Mouse (Mus musculus) embryo, embryonic 11.5 days (tissue): ENCODE data around the gene Gpr15.

Source experiments
- DNase-seq: peaks from one replicate; pipeline ENCODE4 v3.0.0-alpha.2; 2012; ENCODE audit warnings: low read depth, low spot score

Gpr15 gene

DNA sequence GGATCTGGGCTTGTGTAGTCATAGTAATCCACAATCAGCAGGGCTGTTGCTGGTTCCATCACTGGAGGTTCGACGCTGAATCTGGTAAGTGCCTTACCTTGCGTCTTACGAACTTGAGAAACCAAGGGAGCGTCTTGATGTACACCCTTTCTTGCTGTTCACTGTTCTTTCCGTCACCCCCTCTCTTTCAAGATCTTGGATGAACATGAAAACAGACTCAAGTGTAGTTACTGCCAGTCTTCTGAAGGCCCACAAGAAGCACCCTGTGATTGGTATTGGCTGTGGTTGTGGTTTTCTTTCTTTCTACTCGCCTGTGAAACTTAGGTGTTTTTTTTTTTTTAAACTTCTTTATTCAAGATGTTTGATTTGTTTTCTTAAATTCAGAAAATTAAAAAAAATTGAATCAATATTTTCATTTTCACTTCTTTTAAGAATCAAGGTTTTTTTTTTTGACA is at the start of gene Gpr15:
Gene Gpr15, minus strand, starts transcription at position 405 of the 455 bp plus-strand sequence.
- DNase-seq: no peak

DNA sequence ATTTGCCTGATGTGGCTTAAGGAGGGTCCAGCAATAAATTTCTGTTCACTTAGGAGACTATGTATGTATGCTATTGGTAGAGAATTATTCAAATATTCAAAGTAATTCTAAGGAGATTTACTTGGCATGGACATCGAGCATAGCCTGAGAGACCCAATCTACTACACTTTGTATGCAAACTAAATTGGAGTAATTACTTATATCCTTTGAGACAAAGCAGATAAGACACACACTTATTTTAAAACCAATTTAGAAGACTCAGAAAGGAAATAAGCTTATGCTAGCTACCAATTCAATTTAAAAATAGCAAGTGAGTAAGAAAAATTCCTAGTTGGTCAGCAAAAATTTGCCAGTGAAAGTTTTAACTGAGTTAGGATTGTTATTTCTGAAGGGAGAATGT is 44.2 kb upstream of the Gpr15 start, which contains the start of gene Olfr172:
Gene Olfr172, minus strand, starts transcription at position 101 of the 400 bp plus-strand sequence.
- no peak for DNase-seq

DNA sequence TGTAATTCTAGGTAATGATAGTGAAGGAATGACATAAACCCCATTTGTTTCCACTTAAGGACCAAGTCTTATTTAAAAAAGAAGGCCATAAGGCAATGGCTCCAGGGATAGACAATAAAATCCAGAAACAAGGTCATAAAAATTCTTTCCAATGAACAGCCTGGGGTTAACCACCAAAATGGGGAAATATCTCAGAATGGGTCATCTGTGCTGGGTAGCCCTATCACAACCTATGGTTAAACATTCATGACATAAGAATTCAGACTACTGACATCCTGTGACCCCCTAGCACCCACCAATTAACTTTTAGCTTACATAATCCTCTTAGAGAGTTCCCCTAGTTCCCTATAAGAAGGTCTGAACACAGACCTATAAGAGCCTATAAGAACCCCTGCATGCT is 37.3 kb upstream of the Gpr15 start:
- DNase-seq: no peak

GRCm38 (mm10) chr16:58751314-58751713 is 32.4 kb upstream of the Gpr15 start:
- DNase-seq: no peak

DNA sequence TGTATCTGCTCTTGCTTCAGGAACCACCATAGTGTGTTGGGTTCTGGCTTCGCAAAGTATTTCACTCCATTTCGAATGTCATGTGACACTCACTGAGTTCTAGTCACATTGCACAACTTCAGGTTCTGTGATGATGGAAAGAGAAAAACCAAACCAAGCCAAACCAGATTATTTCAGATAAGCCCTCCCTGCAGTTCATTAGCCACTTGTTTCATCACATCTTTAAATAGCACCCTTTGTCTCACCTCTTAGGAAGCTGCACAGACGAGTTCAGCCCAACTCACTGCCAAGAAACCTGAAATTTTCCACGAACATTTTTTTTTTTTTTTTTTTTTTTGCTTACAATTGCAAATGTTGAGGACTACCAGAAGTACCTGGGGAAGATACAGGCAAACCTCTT is 27.8 kb upstream of the Gpr15 start:
- no peak for DNase-seq

GRCm38 (mm10) chr16:58740751-58741150 is 21.9 kb upstream of the Gpr15 start:
- no peak for DNase-seq

DNA sequence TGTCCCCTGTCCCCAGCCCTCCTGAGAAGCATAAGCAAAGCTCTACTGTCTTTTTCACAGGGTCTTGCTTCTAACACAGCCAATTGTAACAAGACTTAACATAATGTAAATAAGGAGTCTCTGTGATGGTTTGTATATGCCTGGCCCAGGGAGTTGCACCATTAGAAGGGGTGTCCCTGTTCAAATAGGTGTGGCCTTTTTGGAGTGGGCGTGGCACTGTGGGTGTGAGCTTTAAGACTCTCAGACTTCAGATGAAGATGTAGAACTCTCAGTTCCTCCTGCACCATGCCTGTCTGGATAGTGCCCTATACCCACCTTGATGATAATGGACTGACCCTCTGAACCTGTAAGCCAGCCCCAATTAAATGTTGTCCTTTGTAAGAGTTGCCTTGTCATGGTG is 19.9 kb upstream of the Gpr15 start:
- no peak for DNase-seq

DNA sequence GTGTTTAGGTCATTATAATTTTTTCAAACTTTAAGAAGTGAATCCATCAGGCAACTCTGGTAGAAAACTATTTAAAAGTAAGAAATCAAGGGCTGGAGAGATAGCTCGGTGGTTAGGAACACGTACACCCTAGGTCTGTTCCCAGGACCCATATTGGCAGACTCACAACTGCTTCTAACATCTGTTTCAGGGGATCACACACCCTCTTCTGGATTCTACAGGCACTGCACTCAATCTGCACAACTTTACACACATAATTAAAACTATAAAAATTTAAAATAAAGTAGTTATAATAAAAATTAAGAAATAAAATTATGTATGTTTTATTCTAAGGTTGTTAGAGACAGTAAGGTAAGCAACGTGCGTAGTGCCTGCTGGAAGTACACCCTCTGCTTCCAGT is 19.3 kb upstream of the Gpr15 start:
- no peak for DNase-seq

- DNase-seq: no peak
These were observed 9.4 kb upstream of the Gpr15 start for GRCm38 (mm10) chr16:58728176-58728671.

- DNase-seq: peak; percentile 93
These were observed 8.7 kb upstream of the Gpr15 start, which contains the start of gene Cldnd1 for GRCm38 (mm10) chr16:58727477-58728131. Gene Cldnd1 (plus strand): TSS chr16:58727910.

DNA sequence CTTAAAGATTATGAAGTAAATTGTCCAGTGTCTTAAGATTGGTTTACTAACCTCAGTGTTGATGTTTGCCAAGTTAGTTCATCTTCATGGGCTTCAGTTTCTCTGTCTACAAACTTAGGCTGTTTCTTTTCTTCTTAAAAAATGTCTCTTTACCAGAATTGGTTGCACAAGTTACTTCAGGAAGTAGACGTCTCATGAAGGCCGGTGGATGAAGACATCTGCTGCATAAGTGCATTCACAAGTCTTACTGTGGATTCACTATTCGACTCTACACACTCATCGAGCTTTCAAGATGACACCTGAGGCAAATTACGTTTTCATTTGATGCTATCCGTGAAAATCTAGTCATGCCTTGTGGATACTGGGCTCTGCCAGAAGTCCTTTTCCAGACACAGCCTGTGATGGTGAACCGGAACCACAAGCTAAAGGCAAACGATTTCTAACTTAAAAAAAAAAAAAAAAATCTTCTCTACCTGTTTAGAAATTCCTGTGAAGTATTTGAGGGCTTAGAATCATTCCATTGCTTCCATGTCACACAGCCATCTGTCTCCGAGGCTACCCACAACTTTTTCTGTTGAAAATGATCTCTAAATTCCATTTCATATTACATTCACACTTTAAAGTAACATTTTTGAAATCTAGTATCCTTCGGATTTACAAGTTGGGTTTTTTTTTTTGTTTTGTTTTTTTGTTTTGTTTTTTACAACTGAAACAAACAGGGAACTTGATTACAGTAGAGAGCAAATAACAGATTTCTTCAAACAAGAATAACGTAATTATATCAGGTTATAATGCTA is 8.0 kb upstream of the Gpr15 start:
- no peak for DNase-seq

- DNase-seq: no peak
These were observed 3.4 kb upstream of the Gpr15 start for GRCm38 (mm10) chr16:58722292-58722691.

DNA sequence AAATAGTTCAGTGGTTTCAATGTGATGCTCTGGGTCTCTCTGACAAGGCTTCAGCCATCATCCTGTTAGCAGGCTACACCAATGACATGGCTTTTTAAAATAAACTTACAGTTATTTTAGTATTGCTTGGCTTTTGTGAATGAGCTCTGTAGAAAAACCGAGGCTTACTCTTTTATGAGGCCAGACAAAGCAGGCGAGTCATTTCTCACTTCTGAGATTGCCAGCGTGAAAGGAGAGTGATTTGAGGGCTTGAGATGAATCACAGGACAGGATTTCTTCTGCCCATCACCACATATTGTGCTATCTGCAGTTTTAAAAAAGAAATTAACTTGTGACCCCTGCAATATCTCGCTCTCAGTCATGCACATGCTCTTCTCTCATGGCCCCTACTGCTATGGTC is 3.9 kb downstream of the Gpr15 start:
- no peak for DNase-seq

DNA sequence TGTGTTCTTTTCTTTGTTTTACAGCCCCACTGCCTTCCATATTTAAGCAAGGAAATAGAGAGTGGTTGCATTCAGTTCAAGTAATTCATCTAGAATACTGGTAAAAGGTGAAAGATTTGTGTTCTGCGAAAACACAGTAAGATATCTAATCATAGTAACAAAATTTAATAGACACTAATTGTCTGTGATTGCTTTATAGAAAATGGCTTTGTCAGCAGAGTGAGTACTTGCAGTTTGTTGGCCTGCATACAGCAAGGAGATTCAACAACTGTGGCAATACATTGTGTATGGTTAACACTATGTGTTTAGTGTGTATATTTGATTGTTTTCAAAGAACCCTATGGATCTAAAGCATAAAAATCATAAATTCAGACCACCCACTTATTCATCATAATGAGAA is 5.7 kb downstream of the Gpr15 start:
- no peak for DNase-seq

DNA sequence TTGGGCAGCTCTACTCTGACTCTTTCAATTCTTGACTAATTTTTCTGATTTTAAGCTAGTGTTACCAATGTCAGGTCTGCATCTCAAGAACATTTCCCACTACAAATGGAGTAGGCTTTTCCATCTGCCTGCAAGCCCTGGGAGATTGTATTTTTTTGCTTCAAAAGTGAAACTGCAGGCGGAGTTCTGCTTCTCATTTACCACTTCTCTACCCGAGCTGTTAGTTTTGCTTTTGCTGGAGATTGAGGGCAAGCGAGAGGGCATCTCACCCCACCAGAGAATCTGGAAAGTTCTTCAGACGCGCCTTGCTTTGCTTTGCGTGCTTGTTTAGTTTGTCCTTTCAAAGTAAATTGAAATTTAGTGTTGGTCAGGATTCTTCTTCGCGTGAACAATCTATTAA is 6.6 kb downstream of the Gpr15 start:
- no peak for DNase-seq

- DNase-seq: no peak
These were observed 9.3 kb downstream of the Gpr15 start for GRCm38 (mm10) chr16:58709536-58709935.

DNA sequence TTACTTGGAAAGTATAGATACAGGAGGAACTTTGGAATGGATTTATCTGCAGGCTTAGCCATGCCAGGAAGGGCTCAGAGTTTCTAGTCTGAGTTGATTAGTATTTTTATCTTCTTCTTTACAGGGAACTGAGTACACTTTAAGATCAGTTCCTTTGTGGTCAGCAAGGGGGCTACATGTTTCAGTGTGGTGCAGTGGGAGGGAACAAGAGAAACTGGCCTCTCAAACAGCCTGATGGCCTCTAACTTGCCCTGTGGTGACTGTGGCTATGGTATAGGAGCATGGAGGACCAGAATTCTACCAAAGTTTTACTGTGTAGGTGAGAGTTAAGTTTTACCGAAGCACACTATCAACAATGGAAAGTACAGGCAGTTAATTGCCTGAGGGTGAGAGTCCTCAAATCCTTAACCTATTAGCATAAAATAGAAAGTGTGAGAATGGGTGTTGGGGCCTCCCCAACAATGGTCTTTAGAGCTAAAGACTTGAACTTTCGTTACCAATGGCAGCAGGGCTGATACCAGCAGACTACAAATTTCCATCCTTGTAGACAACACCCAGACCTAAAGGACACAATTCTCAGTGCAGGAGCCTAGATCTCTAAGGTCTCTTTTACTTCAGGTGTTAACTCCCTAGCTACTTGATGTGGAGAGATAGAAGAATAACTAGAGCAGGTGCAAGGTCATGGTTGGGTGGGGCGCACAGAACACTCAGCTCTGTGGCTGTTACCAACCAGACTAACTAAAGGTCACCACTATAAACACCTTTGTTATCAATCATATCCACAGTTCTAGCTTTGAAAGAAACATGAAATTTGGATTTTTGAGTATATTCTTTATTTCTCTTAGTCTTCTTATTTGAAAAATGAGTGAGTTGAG is 10.0 kb downstream of the Gpr15 start:
- no peak for DNase-seq

DNA sequence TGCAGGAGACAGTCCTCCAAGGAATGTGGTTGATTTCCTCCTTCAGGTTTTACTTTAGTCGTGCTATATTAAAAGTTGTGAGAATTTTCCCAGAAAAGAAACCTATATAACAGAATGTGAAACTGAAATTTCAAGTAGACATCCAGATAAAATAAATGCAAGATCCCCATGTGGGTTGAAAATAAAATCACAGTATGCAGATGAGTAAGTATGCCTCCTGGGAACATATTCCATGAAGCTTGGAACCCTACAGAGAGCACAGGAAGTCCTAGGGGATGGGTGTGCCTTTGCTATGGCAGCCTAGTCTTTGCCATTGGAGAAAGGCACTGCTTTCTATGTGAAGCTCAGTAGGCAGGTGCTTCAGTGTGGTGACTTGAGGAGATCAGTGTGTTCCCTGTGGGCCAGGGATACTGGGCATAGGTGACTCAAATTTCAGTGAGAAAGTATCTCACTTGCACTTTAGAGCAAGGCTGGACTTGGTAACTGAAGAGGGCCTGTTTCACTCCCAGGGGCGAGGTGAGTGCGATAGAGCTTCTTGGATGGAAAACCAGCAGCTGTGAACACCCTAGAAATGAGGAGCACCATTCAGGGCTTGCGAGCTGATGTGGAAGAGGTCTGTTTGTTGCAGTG is 11.5 kb downstream of the Gpr15 start:
- no peak for DNase-seq

DNA sequence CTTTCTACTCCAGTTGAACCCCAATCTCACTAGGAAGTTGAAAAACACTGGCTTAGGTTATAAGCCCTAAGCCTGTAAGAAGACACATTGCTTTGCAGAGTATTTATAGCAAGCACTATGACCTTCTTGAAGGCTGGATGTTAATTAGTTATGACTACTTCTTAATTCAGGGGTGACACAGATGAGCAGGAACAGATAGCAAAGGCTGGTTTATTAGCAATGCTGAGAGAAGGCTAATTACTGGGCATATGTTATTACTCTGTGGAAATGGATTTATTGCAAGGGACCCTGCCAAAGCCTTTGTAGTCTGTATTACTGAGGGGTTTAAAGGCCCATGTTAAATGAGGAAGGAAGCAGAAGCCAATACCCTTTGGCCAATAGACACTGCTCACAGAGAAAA is 13.9 kb downstream of the Gpr15 start:
- no peak for DNase-seq

DNA sequence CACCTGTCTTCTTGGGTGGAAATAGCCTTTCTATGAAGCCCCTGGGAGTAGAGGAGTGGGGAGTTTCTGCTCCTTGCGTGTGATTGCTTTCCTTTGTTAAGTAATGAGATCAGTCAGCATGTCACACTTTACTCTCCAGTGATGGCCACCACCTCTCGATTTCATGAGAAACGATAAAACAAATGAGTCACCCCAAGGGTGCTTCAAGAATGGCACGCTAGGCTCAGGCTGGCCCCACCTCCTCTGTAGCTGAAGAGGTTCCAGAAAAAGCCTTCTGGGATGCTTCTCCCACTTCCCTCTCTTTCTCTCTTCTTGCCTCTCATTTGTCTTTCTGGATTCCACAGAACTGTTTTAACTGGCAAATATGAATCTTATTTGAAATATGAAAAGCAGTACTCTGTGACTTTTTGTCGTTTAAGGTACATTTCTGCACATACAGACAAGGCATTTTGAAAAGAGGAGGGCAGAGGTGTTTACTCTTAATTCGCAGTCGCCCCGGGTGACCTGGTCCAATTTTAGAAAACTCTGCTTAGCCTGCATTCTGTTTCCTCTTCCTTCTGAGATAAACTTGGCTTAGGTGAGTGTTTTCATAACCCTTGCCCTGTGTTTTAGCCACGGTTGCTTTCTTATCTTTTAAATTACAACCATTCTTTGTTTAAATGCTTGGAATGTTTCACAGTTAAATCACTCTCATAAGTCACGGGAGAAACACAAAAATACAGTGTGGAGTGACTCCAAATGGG is 15.3 kb downstream of the Gpr15 start:
- no peak for DNase-seq
